Mouse (Mus musculus): ENCODE measurements around the gene Zfp276.

The Zfp276 gene

DNA sequence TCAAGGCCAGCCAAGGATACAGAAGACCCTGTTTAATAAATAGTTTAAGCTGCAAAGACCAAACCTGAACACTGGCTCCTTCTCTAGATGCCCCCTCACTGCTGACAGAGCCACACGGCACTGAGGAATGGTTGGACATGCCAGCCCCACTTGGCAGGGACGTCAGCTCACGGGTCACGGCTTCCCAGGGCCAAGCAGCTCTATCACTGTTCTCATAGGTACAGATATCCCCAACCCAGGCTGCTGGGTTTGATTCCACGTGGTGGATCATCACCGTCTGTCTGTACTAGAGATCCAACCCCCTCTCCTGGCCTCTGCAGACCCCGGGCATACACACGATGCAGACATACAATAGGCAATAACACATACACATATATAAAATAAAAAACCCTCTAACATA is 36.7 kb downstream of the Zfp276 start:
- DNase-seq (ENCODE audit: low read depth): no peak

DNA sequence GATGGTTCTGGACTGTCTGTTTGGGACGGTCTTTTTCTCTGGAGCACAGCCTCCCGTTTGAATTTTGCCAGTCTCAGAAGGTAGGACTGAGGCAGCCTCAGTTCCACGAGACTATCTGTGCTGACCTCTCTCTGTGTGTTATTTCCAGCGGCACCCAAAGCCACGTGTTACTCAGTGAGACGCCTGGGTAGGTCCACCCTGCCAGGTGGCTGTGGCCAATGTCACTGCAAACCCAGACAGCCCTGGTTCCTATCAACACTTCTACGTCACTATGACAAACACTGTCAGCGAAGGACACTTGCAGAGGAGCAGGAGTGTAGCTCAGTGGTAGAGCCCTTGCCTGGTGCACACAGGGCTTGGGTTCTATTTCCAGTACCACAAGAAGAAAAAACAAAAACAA is 37.7 kb downstream of the Zfp276 start:
- DNase-seq (ENCODE audit: low read depth): no peak

GRCm38 (mm10) chr8:123292281-123292680 is 38.3 kb downstream of the Zfp276 start:
- DNase-seq (ENCODE audit: low read depth): peak; percentile 16

GRCm38 (mm10) chr8:123292785-123293184 is 38.8 kb downstream of the Zfp276 start:
- no peak for DNase-seq (ENCODE audit: low read depth)

- no peak for DNase-seq (ENCODE audit: low read depth)
Measured at GRCm38 (mm10) chr8:123298301-123298700, 44.3 kb downstream of the Zfp276 start.

DNA sequence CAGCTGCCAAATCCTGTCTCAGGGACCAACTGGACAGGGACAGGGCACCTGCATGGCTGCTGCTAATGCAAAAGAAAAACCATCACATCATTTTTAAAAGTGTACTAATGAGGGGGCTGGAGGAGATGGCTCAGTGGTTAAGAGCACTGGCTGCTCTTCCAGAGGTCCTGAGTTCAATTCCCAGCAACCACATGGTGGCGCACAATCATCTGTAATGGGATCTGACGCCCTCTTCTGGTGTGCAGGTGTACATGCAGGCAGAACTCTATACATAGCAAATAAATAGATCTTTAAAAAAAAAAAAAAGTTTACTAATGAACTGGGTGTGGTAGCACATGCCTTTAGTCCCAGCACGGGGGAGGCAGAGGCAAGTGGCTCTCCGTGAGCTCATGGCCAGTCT is 54.7 kb downstream of the Zfp276 start:
- DNase-seq (ENCODE audit: low read depth): no peak

- DNase-seq (ENCODE audit: low read depth): no peak
Measured at GRCm38 (mm10) chr8:123317781-123318466, 63.9 kb downstream of the Zfp276 start.

DNA sequence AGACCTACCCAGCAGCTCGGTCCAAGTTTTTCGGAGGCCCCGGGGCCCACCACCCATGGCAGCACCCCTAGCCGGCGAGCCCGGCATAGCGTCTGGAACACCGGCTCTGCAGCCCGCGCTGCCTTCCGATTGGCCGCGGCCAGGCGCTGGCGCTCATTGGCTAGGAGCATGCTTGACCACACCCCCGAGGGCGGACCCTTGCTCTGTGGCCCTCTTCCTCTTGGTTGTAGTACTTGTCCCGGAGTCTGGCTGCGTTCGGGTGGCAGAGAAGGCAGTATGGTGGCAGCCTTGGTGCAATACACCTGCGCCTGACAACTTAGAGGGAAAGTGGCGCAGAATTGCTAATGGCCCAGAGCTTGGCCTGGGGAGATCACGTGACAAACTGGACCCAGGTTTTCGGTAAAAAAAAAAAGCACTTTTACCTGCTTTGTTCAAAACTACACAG is 64.5 kb downstream of the Zfp276 start, which contains the start of gene Fanca:
Fanca (minus strand) TSS at position 110 of the 445 bp plus-strand sequence.
- DNase-seq (ENCODE audit: low read depth): peak; percentile 96
